Mouse (Mus musculus): ENCODE measurements at regions not wholly inside any gene's neighbourhood (a gene's known extent, or its start where the extent isn't known, plus 50 kb on each side); places are given as distances from the start of the nearest gene placed in this dataset.

DNA sequence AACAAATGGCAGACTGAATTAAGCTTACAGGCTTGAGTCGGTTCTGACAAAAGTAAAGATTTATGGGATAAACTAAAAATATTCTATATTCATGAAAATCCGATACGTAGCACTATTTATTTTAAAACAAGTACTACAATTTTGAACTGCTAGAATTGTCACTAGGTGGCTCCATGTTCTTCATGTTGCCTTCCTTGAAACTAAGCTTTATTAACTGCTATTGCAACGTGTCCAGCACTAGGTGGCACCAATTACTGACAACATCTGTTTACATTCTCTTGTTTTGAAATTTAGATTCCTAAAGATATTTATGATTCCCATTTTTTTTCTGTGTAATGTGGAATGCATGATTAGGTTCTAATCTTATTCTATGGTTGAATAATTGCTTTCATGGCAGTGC is 60.1 kb downstream of the Fam47c start:
- CTCF ChIA-PET = interaction anchor here in 1 of 4 experiments (0.7 kb wide), 1 partner anchor 1696 kb away, joined by 3 read pairs; no protein-coding TSS in a partner anchor

More for the DNA sequence above, 60.1 kb downstream of the Fam47c start:
- POLR2A ChIA-PET = no interaction called here
